Mouse (Mus musculus) kidney, adult 18-20 months (tissue): ENCODE data around the gene C1qtnf1.
"Not testable (repeated sequence)": the region's sequence is repeated elsewhere in the genome, so short reads cannot be mapped to it uniquely, and the experiment has no call there.

ENCODE experiments used
- DNase-seq: peaks from one replicate; pipeline ENCODE4 v3.0.0; 2021

The C1qtnf1 gene

DNA sequence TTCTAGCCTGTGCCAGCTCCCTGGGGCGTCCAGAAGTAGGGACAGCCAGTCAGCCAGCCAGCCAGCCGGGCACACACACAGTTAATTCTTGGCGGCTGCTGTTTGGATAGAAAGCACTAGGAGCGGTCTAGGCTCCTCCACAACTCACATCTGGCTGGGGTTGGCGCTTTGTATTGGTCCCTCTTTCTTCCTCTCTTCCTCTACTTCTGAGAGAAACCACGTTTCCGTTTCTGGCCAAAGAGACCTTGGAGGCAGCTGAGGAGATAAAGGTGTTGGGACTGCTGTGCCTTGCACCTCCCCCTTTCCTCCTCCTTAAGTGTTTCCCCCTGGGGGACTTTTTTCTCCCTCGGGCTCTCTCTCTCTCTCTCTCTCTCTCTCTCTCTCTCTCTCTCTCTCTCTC is at the start of gene C1qtnf1:
Gene C1qtnf1, plus strand, starts transcription at position 218 of the 400 bp plus-strand sequence.
- DNase-seq, result no peak

- no peak for DNase-seq
These were observed 49.3 kb upstream of the C1qtnf1 start for GRCm38 (mm10) chr11:118378656-118379055.

- peak; percentile 77 for DNase-seq
These were observed 48.6 kb upstream of the C1qtnf1 start for GRCm38 (mm10) chr11:118379251-118380009.

DNA sequence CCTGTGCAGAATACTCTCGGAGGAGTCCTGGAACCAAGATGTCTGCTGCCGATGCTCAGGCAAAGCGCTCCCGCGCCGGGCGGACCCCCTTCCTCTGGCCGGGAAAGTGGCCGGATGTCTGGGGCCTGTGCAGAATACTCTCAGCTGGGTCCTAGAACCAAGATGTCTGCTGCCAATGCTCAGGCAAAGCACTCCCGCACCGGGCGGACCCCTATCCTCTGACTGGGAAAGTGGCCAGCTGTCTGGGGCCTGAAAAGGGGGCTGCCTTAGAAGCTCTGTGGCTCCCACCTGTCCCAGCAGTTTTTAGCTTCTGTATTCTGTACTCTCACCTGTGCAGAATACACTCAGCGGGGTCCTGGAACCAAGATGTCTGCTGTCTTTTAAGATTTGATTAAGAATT is 40.2 kb upstream of the C1qtnf1 start:
- DNase-seq, result not testable (repeated sequence)

- no peak for DNase-seq
These were observed 34.0 kb upstream of the C1qtnf1 start for GRCm38 (mm10) chr11:118393991-118394390.

GRCm38 (mm10) chr11:118394538-118394937 is 33.5 kb upstream of the C1qtnf1 start:
- DNase-seq, result no peak

DNA sequence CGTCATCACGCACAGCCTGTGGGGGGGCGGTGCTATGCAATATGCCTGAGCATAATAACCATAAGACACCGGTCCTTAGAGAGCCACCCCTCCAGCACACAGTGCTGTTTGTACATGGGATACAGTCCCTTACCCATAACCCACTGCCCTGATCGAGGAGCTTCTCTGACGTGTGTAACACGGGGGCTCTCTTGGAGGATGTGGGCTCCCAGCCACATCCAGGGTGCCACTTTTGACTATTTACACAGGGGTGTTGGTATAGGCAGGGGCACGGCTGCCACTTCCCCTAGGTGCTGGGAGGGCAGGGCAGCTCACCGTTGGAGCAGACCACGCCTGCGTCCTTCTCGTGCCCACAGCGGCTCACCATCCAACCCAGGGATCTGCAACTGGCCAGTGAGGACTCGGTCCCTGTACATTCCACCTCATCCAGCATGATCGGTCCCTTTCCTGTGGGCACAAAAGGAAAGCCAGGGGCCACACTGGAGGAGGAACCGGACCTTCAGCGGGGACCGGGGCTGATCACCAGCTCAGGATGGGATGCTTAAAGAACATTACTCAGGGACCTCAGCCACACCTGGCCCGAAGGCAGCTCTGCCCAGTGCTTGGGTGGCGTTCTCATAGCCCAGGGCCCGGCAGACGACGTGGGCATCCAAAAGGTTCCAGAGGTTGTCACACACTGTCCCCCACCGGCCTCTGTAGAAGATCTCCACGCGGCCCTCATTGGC is 30.0 kb upstream of the C1qtnf1 start:
- DNase-seq, result no peak

DNA sequence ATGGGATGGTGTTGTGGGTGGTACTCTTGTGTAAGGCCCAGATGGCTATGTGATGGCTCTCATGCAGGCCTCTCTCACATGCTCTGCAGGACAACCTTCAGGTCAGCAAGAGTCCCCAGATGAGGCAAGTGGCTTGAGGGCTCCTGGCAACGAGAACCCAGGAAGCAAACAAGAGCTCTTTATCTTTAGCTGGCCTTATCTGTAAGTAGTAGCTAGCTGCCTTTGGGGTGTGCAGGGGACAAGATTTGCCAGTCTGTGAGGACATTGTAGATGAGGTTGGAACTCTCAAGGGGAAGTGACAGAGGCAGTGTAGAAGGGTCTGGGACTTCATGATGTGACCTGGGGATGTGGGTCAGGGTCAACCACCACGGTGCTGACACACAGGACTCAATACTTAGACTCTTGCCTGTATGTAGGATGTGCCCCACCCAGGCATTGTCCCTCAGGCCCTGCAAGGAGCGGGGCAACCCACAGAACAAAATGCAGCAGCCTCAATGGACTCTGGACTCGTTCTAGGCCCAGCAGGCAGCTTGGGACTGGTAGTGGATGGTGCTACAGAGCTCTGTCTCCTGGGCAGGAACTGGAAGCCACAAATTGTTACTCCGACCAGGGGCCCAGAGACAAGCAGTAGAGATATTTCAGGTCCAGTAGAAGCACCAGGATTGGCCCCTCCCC is 28.0 kb upstream of the C1qtnf1 start:
- no peak for DNase-seq

- no peak for DNase-seq
These were observed 27.5 kb upstream of the C1qtnf1 start for GRCm38 (mm10) chr11:118400566-118400936.

GRCm38 (mm10) chr11:118401195-118401594 is 26.8 kb upstream of the C1qtnf1 start:
- no peak for DNase-seq

DNA sequence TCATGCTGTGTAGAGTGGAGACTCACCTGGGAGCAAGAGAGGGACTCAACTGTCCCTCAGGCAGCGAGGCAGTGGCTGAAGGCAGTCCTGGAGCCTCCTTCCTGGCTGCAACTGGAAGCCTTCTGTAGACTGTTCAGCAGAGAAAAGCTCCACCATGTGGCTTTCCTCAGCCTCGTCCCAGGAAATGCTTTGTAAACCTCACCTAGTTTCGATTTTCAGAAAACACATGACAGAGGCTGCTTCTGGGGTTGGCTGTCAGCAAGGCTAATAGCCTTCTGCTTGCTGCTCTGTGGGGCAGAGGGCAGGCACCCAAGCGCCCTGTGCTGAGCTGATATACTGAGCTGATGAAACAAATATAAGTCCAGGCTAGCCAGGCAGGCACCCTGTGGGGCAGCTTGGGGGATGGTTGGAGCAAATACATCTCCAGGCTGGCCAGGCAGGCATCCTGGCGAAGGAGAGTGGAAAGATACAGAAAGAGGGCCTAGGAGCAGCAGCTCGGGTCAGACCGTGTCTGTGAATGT is 26.2 kb upstream of the C1qtnf1 start, which contains the start of gene Lgals3bp:
Gene Lgals3bp, minus strand, starts transcription at position 333 of the 521 bp plus-strand sequence.
- DNase-seq, result peak; percentile 68

DNA sequence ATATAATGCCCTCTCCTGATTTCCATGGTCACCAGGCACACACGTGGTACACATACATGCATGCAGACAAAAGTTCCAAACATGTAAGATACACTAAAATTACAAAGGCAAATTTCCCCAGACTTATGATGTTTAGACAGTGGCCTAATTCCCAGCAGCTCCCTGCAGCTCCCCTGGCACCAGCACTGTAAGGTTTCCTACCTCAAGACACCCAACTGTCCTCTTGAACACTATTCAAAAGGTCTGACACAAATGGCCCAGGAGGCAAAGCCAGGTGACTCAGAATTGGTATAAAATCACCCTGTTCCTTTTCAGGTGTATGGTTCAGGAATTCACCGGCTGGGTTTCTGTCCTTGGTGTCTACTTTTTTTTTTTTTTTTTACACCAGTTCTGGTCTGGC is 24.8 kb upstream of the C1qtnf1 start:
- DNase-seq, result no peak

DNA sequence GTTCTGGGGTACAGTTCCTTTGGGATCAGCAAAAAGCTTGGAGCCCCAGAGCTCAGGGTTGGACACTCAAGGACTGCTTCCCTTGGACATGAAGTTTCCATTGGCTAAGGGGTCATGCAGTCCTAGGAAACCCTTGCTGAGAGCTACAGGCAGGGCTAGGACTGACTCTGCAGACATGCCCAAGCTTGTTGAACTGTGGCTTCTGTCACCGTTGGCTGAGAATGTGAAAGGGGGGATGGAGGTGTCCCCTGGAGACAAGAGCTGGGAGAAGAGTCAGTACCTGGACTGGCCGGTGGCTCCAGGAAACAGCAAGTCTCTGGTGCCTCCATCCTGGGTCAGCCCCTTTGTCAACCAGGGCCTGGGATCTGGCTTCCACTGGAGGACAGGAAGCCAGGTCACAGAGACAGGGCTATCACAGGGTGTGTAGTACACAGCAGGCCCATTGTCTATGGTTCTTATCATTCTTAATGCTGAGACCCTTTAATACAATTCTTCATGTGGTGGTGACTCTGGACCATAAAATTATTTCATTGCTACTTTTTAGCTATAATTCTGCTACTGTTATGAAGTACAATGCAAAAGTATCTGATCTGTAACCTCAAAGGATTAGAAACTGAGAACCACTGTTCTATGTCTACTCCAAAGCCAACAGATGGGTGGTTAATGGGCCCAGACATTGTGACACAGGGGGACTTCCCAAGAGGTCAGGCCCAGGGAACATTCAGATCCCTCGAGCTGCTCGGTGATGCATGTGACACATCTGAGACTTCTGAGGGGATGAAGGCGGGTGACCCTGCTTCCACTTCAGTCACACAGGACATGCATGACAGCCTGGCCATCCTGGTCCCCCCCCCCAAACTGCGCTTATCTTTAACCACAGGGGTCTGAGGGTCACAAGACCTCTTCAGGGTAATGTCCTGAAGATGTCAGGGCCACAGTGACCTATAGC is 23.8 kb upstream of the C1qtnf1 start:
- no peak for DNase-seq

- no peak for DNase-seq
These were observed 22.7 kb upstream of the C1qtnf1 start for GRCm38 (mm10) chr11:118405311-118405710.

GRCm38 (mm10) chr11:118406521-118406920 is 21.5 kb upstream of the C1qtnf1 start:
- DNase-seq, result no peak

DNA sequence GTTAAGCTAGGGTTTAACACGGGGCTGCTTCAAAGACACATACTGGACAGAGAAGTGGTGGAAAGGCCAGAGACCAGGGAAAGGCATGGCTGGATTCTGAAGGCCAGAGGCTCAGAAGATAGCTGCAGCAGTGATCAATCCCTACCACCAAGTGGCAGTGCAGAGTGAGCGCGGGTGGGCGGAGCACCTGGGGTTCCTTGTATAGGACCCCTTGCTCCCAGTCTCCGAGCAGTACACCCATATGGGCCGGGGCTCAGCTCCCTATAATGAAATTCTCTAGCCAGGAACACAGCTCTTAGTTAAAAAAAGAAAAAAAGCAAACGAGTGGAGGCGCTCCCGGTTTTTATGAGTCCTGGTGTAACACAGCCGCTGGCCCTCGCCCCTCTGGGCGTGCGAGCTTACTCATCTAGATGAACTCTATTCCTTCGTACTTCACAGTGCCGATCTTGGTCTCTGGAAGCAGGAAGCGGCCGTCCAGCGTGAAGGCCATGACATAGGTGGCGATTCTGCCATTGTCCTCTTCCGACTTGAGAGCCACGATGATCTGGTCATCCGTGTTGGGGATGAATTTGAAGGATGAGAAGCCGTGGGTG is 20.6 kb upstream of the C1qtnf1 start:
- no peak for DNase-seq

DNA sequence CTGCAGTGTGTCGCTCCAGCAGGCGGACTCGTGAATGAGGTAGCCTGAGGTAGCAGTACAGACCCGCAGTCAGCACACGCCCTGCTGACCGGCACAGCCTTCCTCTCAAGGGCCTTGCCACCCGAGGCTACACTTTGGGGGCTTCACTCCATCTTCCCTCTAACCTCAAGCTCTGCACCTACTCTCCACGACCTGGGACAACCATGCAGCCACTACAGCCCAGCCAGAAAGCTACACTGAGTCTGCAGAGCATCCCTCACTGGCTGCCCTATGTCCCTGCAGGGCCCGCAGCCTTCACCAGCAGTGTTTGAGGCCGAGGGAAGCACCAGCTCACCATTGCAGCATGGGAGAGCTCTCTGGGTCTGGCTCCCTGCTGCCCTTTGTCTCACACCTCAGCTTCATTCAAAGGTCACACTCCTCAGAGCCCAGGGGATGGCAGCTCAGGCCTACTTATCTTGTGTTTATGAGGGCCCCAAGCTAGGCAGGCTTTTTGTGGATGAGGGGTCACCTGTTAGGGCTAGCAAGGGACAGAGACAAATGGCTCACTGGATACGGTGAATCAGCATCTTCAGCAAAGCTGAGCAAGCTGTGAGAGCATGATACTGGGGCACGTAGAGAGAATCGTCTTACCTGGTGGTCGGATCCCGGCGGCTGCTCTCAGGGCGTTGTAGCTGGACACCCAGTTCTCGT is 19.8 kb upstream of the C1qtnf1 start:
- DNase-seq, result no peak

- no peak for DNase-seq
These were observed 18.6 kb upstream of the C1qtnf1 start for GRCm38 (mm10) chr11:118409106-118410072.

- DNase-seq, result no peak
These were observed 17.9 kb upstream of the C1qtnf1 start for GRCm38 (mm10) chr11:118410073-118410444.

DNA sequence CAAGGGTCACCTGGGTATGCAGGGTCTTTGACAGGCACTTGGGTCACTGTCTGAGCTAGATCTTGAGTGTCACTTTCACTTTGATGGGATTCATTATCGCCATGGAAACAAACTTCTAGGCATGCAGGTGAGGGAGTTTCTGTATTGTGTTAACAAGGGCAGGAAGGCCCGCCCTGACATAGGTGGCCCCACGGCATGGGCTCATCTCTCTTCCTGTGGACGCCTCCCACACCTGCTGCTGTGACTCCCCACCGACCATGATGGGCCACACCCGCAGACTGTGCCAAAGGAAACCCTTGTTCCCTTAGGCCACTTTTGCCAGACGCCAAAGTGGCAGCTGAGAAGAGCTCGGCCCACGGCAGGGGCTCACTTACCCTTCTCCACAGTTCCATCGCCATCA is 17.5 kb upstream of the C1qtnf1 start:
- no peak for DNase-seq
